Mouse (Mus musculus) gastrocnemius, adult 8-10 months (tissue): ENCODE results near the gene Psmd12. TPM values are rescaled to one million over a fixed set of nuclear protein-coding genes. Genes with fewer than 3 reads are reported as not detected.
A peak's percentile ranks its signal among the peaks of the same experiment; 100 is the strongest.
"Not testable (repeated sequence)": the region's sequence is repeated elsewhere in the genome, so short reads cannot be mapped to it uniquely, and the experiment has no call there.

Experiments
- DNase-seq, 2 experiments: peaks; one replicate each; pipeline ENCODE4 v3.0.0; 2022; ENCODE audit warnings: low spot score in 2 of 2
- total RNA-seq, 4 experiments: library from RNA; stranded (reverse); gene quantifications; 2 replicates each; pipeline ENCODE4 v1.2.4; 2022

Psmd12 gene
- total RNA-seq, 4 experiments from 2014 or later = 90.0 to 108 (median 97.1) TPM

DNA sequence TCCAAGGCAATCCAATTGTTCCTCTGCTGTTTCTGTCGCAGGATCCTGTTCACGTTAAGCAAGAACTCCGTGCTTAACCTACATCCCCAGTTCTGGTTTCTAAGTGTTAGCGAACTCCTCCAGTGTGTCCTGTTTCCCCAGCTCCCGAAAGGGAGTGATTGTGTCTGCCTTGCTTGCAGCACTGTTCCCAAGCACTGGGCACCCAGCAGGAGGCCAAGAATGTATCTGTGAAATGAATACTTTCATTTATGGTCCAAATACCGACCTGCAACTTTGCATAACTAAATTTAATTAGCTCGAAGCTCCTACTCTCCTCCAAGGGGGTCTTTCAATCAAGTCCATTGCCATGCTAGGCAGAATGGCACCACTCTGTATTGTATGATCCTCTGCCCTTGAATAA is 19.5 kb upstream of the Psmd12 start:
- DNase-seq = no peak

DNA sequence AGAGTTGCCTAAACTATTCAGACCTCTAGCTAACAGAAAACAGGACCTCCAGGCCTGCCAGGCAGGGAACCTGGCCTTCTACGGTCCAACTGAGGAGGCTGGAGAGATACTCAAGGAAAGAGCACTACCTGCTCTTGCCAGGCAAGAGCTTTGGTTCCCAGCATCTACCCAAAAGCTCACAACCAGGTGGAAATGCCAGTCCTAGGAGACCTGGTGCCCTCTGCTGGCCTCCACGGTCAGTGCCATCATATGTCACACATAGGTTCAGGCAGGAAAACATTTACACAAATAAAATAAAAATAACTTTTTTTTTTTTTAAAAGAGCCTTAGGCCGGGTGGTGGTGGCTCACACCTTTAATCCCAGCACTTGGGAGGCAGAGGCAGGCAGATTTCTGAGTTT is 16.8 kb upstream of the Psmd12 start:
- no peak for DNase-seq

DNA sequence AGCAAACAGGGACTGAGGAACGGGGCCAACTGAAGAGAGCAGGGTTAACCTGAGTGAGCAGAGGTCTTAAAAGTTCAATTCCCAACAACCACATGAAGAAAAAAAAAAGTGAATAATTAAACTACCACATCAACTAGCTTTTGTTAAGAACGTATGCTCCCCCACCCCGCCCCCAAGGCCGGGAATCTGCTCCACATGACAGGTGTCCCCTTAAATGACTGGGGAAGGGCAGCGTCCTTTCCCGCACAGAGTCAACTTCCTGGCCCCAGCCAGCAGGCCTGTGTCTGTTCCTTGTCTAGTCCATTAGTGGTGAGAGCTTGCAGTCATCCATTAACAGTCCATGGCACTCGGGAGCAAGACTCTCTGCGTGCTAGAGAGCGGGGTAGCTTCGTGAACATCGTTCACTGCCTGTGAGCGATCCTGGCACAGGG is 16.0 kb upstream of the Psmd12 start:
- no peak for DNase-seq

DNA sequence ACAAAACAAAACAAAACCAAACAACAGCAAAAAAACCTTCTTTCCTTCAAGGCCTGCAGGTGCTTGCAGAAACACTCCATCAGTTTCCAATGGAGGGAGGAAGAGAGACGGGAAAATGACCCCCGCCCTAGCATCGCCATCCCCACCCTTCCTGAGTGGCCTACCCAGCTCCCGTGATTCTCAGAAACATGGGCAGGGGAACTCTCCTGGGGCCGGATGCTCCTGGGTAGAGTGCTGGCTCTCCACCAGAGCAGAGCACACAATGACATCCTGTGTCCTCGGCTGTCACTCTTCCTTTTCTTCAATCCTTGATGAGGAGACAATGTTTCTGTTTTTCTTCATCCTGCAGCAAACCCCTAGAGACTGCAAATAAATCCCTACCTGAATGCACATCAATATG is 15.1 kb upstream of the Psmd12 start:
- DNase-seq = no peak

DNA sequence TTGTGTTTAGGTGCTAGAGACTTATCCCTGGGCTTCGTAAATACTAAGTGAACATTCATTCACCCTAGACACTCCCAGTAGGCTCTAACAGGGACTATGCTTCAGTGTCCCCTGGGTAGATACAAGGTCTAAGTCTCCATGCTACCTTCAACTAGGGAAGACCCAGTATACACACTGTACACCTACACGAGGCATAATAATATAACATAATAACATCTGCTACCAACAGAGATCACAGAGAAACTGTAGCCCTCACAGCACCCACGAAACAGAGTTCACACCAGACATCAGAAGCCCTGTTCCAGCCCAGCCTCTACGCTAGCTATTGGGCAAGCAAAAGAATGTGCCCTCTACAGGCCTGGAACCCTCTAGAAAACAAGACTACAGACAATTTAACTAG is 14.2 kb upstream of the Psmd12 start:
- no peak for DNase-seq

DNA sequence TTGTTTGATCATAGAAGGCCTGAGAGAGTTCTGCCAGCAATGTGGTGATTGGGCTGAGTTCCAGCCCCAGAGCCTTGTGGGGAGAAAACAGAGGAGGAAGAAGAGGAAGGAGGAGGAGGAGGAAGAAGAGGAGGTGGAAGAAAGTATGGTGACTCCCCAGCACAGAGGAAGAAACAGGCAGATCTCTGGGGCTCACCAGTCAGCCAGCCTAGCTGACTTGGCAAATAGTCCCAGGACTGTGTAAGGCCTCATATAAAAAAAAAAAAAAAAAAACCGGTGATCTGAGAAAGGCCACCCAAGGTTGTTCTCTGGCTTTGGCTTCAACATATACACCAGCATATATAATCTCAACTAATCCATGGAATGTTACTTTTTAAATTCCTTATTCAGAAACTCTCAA is 13.3 kb upstream of the Psmd12 start:
- no peak for DNase-seq

DNA sequence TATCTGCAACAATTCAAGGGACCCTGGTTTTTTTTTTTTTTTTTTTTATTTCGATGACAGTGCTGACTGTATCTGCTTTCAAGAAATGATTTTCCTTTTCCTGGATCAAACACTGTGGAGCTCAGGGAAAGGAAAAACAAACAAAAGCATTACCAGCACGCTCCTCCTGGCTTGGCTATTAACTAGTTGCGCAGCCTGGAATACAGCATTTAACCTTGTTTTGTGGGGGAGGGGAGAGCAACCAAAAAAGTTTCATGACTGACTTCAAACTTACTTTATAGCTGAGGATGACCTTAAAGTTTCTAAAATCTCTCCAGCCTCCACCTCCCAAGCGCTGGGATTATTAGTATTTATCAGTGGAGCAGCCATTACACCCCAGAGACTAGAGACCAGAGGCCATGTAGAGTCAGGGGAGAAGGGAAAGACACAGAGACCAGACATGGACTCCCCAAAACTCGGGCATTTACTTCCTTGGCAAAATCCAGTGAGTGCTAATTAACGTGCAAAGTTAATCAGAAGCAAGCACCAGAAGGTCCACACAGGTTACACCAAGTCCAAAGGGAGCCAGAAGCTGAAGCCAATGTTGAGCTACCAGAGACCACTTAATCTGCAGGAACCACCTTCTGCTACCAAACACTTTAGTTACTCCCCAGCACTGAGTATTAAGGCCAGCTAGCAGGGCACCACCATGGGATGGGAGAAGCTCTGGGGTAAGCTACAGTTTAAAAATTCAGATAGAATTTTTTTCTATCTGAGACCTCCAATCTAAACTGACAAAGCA is 12.5 kb upstream of the Psmd12 start:
- no peak for DNase-seq

DNA sequence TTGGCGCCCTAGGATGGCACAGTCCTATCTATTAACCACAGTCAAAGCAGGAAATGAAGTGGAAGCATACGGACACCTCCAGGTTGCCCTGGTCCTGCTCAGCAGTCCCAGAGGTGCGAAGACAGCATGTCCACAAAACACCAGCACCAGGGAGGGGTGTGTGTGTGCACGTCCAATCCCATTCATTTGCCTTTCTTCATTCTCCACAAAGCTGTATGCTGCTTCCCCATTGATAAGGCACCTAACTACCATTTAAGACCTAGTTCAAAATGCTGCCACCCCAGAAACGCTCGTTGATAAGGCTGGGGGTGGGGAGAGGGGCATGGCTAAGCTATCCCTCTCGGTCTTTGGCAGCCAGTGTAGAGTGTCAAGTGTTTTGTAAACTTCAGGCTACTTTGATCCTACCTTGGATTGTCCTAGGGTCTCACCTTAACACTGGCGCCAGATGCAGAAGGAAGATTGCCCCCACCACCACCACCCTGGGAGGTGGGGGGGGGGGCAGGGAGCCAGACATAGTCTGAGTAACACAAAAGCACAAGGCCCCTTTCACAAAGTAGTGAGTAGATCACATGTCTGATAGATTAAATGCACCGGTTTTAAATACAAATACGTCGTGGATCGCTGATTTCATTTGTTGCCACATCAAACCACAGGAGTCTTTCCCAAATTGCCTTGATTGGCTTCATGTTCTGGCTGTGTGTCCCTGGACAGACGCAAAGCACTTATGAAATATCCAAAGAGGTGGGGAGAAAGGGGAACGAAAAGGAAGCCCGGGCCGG is 10.8 kb upstream of the Psmd12 start:
- DNase-seq = no peak

DNA sequence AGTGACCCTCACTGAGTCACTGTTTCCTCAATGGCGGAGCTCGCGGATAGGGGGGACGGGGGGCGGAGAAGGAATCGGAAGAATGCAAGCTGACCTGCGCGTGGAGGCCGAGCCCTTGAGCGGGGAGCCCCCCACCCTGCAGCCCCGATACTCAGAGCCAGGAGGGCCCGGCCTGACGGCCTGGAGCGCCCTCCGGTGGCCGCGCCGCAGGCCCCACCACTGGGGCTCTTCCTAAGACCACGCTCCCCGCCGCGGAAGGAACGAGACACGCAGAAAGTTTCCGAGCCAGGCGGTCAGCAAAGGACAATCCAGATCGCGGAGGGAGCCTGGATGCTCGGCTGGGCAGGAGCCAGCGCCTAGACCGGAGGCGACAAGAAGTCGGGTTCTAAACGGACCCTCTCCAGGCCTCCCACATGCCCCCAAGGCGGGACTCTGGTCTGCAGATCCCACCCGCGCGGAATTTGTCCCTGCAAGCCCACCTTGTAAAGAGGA is 10.2 kb upstream of the Psmd12 start:
- peak; percentile 63 to 77 for DNase-seq

DNA sequence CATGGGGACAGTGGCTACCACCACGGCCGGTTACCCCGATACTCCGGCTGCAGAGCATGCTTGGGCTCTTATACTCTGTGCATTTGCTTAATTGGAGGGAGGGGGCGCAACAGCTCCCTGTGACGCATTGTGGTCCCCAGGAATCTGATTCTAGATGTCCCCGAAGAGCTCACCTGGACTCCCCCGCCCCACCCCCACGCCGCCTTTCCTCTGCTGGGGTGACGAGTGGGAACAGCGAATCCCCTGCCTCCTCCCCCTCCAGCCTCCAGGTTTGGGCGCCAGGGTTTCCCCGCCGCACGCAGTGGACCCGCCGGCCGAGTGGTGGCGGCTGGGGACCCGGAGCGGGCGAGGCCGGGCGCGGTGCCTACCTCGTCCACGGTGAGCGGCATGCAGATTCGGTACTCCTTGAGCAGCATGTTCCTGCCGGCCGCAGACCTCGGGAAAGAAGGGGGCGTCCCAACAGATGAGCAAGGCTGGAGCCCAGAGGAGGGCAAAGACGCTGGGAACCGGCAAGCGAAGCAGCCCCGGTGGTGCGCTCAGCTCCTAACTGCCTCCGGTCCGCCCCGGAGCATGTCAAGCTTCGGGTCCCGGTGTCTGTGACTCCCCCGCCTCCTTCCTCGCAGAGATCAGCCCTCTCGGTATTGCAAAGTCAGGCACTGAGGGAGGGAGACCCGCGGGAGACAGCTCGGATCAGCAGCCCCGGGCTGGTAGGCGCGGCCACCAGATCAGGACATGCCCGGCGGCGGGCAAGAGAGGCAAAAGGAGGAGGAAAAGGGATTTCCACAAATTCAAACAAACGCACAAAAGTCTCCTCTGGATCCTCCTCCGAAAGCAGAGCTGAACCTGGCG is 9.5 kb upstream of the Psmd12 start:
- DNase-seq = peak; percentile 51 to 57

DNA sequence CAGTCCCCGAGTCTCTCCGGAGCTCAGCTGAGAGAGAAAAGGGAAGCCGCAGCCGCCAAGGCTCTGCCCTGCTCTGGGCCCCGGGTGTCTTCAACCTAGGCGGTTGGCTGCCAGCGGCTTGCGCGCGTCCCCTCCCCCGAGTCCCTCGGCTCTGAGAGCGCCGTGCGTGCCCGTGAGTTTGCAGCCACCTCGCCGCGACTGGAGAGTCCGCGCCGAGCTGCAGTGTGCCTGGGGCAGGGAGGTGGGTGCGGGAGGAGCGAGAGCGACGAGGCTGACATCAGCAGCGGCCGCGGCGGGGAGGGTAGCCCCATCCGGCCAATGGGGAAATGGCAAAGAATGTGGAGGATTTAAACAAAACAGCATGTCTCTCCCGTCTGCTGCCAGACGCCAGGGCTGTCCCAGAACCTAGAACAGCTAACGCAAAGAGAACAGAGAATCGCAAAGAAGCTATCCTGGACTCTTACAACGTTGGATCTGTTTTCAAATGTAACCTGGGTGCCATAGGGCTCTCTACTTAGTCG is 8.7 kb upstream of the Psmd12 start, which contains the start of gene Pitpnc1:
Pitpnc1 (minus strand) TSS at position 179 of the 521 bp plus-strand sequence.
- peak; percentile 52 to 61 for DNase-seq

DNA sequence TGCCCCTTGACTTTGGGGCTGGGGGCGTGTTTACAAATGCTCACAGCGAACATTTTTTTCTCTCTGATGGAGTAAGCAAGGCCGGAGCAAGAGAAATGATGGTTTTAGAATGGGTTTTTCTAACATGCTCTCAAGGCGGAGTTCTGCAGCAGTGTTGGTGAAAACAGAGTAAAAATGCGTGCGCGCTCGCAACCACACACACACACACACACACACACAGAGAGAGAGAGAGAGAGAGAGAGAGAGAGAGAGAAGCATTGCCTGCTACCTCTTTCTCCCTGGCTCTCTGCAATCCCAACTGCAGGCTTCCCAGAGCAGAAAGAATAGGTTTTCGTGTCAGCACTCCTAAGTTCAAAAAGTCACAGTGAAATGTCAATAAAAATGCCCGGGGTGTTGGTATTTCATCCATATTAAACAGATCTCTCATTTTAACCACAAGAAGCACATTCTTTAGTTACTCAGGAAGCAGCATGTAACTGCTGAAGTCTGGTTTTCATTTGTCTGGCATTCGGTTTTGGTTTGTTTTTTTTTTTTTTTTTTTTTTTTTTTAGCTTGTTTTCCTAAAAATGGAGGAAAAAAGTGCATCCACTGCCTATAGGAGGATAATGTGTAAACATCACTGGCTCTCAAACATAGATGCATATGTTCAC is 8.1 kb upstream of the Psmd12 start:
- no peak for DNase-seq

DNA sequence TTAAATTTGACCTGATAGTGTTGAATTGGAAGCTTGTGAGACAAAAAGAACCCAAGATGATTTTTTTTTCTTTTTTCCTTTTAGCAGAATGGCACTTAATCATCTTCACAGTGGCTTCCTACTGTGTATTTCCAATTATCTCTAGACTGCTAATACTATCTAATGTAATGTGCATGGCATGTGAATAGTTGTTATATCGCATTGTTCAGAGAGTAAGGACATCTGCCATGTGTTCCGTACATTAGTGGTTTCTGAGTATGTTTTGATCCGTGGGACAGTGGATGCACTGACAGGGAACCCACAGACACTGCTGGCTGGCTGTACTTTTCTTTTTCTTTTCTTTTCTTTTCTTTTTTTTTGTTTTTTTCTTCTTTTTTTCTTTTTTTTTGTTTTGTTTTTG is 7.0 kb upstream of the Psmd12 start:
- DNase-seq = no peak

DNA sequence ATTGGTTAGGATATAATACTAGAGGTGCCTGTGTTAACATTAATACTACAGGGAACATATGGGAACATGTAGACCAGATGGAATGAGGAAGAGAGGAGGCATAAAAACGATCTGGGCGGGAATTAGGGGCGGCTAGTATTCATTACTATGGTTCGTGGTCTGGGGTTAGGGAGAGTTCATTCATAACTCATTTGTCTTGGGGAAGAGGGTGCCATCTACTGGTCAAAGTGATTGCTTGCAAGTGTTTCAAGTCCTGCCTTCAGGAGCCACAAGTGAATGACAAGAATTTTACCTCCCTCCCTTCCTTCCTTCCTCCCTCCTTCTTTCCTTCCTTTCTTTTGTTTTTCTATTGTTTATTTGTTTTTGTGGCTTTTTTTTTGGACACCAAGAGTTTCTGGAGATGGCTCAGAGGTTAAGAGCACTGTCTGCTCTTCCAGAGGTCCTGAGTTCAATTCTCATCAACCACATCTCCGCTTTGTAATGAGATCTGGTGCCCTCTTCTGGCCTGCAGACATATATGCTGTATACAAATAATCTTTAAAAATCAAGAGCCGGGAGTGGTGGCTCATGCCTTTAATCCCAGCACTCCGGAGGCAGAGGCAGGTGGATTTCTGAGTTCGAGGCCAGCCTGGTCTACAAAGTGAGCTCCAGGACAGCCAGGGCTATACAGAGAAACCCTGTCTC is 6.0 kb upstream of the Psmd12 start:
- DNase-seq = peak in 1 of 2 experiments; percentile 33

DNA sequence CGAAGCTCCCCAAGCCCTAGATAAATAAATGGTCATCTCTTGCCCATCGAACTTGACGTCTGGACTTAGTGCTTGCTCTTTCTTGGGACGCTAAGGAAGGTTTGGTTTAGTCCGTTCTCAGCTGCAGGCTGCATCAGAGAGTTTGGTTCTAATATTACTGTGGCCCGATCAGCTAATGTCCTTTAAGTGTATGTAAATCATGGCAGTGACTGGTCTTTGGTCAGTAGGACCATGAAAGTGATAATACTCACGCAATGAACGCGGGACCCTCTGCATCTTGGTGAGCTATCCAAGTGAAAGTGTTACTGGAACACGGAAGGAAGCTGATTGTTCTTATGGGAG is 549 bp downstream of the Psmd12 start:
- no peak for DNase-seq

DNA sequence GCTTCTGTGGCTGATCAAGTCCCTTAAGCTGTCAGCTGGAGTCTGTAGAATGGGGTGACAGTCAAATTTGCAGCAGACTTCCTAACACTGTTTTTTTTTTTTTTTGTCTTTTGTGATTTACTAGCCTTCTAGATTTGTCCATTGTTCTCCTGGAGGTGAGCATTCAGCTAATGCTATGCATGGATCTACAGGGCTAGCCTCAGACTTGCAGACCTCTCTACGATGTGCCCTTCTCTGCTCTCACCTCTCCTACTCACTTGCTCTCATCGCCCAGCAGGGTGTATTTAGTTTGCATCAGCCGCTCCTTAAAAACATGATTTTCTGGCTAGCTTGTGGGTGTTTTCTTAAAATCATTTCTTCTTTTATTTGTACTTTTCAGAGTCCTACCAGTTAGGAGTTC is 5.1 kb downstream of the Psmd12 start:
- DNase-seq = no peak

DNA sequence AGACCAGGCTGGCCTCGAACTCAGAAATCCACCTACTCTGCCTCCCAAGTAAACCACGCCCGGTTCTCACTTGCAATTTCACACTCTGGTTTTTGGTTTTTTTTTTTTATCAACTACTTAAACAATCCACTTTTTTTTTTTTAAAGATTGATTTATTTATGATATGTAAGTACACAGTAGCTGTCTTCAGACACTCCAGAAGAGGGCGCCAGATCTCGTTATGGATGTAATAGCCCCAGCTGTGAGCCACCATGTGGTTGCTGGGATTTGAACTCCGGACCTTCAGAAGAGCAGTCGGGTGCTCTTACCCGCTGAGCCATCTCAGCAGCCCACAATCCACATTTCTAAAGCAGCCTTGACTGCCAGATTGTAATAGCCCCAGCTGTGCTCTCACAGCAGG is 23.5 kb downstream of the Psmd12 start:
- no peak for DNase-seq

DNA sequence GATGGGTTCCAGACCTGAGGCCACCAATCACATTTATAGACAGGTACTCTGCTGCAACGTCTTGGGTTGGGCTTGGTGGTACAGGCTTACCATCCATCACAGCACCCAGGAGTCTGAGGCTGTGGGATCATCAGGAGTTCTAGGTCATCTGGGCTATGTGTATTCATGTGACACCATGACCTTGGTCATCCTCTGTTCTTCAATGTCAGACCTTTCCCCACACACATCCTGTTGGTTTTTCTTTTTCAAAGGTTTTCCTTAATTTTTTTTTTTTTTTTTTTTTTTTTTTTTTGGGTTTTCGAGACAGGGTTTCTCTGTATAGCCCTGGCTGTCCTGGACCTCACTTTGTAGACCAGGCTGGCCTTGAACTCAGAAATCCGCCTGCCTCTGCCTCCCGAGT is 25.1 kb downstream of the Psmd12 start:
- DNase-seq = not testable (repeated sequence)

DNA sequence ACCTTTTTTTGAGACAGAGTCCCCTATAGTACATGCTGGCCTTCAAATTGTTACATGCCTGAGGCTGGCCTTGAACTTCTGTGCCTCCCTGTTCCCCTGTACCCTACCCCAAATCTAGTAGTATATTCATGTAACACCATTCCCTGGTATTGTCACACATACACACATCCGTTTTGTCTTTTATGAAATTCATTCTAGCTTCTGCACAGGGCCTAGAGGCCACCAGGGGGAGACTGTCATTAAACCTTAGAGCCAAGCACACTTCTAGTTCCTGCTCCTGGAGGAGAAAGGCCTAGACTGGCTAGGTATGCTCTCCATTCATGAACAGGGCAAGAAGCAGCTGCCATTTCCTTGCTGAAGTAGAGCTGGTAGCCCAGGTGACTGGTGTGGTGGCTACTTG is 27.0 kb downstream of the Psmd12 start:
- no peak for DNase-seq

DNA sequence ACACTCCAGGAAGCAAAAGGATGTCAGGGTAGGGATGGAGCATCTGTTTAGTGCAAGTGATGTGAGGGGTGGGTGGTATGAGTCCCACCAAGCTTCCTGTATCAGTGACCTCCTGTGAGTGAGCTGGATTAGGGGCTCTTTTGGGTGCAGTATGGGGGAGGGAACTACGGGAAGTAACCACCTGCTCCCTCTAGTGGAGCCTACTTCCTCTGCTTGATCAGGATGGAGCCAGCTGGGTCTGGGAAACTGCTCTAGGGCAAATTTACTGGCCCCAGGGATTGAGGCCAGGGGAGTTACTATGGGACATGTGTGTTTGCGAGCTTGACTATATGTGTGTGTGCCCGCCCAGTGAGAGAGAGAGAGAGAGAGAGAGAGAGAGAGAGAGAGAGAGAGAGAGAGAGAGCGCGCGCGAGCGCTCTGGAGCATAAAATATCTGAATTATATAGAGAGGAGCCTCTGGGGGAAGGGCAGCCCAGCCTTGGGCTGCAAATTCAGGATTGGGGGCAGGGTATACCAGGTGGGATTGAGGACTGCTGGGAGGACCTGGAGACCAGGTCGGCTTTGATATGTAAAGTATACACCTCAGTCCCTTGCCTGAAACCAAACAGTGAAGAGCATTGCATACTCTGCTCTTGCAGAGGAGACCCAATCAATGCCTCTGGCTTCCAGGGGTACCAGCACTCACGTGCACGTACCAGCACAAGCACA is 30.5 kb downstream of the Psmd12 start:
- no peak for DNase-seq
